Mouse (Mus musculus) ovary, postnatal 14 days (tissue): Measurements from ENCODE around the gene Olfr1299.

Experiments used
- DNase-seq: peaks from one replicate; pipeline ENCODE4 v3.0.0; 2022; ENCODE audit warnings: low spot score

Gene Olfr1299

DNA sequence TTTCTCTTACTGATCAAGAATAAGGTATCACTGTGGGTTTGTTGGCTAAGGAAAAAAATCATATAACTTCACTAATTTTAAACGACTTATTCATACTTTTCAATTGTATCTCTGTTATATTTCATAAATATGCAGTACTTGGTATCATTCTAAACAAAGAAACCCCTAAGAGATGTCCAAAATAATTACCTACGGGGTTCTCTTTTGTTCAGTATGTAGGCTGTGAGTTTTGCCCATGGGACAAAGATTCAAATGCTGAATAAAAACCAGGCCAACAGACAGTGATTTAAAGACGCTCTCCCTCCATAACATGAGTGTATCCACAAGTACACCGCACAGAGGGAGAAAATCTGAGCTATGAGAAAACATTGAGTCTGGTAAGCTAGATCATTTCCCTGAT, at the start of gene Olfr1299:
TSS of gene Olfr1299 (plus strand) at position 301 of the 400 bp plus-strand sequence.
- DNase-seq = no peak

GRCm38 (mm10) chr2:111626397-111626796, 34.8 kb upstream of the Olfr1299 start, which contains the start of gene Olfr1297:
Gene Olfr1297 (minus strand): TSS chr2:111626497.
- no peak for DNase-seq

- no peak for DNase-seq
These were observed 12.1 kb upstream of the Olfr1299 start, which contains the start of gene Olfr1298 for GRCm38 (mm10) chr2:111649101-111649500. Gene Olfr1298 (minus strand): TSS chr2:111649201.
